Mouse (Mus musculus) brain, adult 2 months (tissue): ENCODE results near the gene Gm9758.
"Not testable (repeated sequence)": the region's sequence is repeated elsewhere in the genome, so short reads cannot be mapped to it uniquely, and the experiment has no call there.

Source experiments
- DNase-seq: peaks from one replicate; pipeline ENCODE4 v3.0.0; 2011; ENCODE audit warnings: low read depth, low spot score

Gene Gm9758

DNA sequence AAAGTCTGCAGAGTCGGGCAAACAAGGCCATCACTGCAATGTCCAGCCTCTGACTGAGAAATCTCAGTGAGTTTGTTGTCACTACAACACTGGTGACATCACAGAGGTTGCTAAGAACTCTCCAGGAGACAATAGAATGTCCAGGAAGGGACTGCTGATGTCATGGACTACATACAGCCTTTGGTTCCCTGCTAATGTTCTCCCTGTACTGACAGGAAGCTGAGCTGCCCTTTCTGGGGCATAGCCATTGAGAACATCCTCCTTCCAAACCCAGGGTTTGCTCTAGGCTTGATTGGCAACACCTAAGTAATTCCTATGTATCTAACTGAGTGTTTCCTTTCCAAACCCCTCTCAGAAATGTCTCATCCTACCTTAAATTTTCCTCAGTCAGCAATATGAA lies at the start of gene Gm9758:
Gene Gm9758 (minus strand): TSS at position 101 of the 400 bp plus-strand sequence.
- DNase-seq: not testable (repeated sequence)

DNA sequence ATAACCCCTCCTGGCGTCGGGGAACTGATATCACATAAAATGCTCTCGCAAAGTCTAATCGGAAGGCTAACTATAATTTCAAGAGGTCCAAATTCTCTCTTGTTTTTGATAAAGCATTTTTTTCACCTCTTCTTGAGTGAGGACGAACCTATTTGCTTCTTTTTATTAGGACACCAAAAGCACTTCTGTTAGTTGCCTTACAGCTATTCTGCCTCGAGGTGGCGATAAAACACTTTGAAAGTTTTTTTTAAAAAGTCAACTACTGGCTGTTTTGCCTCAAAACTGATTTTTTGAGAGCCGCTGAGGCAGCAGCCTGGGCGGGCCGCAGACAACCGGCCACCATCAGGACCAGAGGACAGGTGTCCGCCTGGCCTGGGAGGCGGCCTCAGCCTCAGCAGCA lies 49.1 kb upstream of the Gm9758 start:
- peak; percentile 1 for DNase-seq

GRCm38 (mm10) chr5:14961502-14961901 lies 46.8 kb upstream of the Gm9758 start:
- DNase-seq: not testable (repeated sequence)

DNA sequence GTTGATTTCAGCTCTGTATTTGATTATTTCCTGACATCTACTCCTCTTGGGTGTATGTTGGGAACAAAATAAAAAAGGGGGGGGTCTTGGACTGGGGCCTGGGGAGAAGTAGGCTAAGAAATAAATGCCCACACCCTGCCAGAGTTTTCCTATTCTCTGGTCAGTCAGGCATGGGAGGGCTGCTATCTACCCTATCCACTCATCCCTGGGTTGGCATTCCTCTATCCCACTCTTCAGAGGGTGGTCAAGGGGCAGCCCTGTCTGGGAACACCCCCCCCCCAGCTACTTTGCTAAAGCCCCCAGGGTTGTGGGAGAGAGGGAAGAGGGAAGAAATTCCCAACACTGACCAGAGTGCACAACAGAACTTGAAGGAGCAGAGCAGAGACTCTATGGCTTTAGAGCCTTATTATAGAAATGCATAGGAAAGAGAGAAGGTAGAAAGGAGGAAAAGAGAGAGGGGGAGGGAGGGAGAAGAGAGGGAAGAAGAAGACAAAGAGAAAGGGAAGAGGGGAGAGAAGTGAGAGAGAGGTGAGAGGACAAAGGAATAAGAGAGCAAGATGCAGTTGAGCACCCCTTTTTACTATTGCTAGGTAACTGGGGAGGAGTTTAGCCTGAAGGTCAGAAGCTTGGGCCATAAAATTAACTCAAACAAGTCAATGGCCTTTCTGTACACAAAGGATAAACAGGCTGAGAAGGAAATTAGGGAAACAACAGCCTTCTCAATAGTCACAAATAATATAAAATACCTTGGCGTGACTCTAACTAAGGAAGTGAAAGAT lies 41.4 kb upstream of the Gm9758 start:
- not testable (repeated sequence) for DNase-seq

GRCm38 (mm10) chr5:14953587-14953986 lies 38.9 kb upstream of the Gm9758 start:
- DNase-seq: not testable (repeated sequence)

- DNase-seq: not testable (repeated sequence)
Measured at GRCm38 (mm10) chr5:14952749-14953148, 38.0 kb upstream of the Gm9758 start.

DNA sequence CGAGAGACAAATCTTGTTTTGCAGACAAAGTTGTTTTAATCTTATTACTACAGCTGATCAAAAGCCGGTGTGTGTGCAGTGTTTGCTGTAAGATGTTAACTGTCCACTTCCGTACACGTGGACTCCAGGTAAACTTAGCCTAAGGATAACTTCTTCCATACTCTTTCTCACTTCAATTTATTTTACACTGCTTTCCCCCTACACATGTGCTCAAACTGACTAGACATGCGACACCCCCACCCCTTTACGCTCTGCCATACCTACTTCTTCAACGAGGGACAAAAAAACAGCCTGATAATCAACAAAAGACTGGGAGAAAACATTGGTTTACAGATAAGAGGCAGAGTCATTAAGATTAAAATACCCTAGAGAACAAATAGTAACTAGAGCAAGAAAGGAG lies 37.1 kb upstream of the Gm9758 start:
- DNase-seq: not testable (repeated sequence)

DNA sequence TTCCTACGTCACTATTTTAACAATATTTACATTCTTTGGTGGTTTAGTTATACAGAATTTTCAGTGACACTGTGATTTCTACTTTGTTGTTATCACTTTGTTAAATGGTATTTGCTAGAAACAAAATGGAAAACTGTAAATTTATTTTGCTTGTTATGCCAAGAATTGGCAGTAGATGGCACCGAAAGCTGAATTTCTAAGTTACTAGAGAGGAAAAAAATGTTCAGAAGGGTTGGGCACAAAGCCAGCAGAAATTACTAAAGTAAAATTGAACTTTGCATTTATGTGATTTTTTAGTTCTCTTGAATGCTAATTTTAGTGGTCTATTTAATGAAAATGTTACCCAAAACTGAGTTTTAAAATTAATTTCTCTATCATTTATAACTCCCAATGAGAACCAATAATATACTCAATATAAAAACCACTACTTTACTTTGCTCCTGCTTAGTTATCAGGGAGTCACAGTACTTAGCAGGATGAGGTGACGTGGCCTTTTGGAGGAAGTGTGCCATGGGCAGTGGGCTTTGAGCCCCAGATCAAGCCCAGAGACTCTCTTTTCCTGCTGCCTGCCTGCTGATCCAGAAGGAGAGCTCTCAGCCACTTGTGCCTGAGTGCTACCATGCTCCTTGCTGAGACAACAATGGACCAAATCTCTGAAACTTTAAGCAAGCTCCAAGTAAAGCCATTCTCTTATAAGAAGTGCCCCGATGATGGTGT lies 32.9 kb upstream of the Gm9758 start:
- peak; percentile 23 for DNase-seq

GRCm38 (mm10) chr5:14945524-14945923 lies 30.8 kb upstream of the Gm9758 start:
- DNase-seq: not testable (repeated sequence)

GRCm38 (mm10) chr5:14941043-14941442 lies 26.3 kb upstream of the Gm9758 start:
- DNase-seq: not testable (repeated sequence)

DNA sequence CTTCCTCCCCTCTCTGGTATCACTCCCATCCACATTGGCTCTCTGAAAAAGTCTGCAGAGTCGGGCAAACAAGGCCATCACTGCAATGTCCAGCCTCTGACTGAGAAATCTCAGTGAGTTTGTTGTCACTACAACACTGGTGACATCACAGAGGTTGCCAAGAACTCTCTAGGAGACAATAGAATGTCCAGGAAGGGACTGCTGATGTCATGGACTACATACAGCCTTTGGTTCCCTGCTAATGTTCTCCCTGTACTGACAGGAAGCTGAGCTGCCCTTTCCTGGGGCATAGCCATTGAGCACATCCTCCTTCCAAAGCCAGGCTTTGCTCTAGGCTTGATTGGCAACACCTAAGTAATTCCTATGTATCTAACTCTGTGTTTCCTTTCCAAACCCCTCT lies 23.6 kb upstream of the Gm9758 start, which contains the start of gene Speer4e:
Gene Speer4e (minus strand): TSS at position 101 of the 400 bp plus-strand sequence.
- DNase-seq: not testable (repeated sequence)

DNA sequence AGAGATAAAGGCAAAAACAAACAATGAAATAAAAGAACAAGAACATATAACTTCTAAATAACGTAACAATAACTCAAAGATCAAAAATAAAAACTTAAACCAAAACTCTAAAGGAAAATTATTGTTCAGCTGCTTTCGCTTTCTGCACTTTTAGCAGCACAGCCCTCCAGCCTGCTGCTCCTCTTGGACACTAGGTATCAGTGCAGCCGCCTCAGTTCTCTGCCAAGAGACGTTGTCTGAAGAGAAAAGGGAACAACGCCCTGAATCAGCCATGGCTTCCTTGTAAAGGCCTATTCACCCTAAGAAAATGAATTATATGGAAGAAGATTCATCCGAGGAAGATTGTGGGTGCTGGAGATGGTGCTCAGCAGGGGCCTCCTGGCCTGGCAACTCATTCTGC lies 19.0 kb upstream of the Gm9758 start:
- not testable (repeated sequence) for DNase-seq

DNA sequence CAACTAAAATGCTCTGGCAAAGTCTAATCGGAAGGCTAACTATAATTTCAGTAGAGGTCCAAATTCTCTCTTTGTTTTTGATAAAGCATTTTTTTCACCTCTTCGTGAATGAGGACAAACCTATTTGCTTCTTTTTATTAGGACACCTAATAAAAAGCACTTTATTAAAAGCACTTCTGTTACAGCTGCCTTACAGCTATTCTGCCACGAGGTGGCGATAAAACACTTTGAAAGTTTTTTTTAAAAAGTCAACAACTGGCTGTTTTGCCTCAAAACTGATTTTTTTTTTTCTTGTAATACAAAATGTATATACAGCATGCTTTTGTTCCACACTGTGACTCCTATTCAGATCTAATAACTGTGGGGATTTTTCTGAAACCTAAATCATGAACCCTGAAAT lies 12.3 kb upstream of the Gm9758 start:
- peak; percentile 3 for DNase-seq

DNA sequence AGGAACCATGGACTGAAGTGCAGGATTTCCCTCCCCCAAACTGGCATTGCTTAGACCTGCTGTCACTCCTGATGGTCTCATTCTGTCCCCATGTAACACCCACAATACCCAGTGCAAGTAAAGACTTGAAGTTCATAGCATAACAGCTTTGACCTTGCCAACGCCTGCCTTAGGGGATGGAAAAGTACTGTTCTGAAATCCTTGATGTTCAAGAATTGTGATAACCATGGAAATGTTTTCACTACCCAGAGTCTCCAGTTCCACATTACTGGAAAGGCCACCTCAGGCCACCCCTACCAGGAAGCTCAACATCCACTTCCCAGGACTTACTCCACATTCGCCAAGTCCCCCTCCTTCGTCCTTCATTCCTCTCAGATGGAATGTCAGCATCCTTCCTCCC lies 338 bp downstream of the Gm9758 start:
- not testable (repeated sequence) for DNase-seq

- not testable (repeated sequence) for DNase-seq
Measured at GRCm38 (mm10) chr5:14903539-14903938, 11.2 kb downstream of the Gm9758 start.

GRCm38 (mm10) chr5:14892242-14892641 lies 22.5 kb downstream of the Gm9758 start:
- no peak for DNase-seq

GRCm38 (mm10) chr5:14885291-14885690 lies 29.4 kb downstream of the Gm9758 start:
- DNase-seq: not testable (repeated sequence)
